Mouse (Mus musculus): ENCODE measurements around the gene Bahcc1.

Bahcc1 gene

DNA sequence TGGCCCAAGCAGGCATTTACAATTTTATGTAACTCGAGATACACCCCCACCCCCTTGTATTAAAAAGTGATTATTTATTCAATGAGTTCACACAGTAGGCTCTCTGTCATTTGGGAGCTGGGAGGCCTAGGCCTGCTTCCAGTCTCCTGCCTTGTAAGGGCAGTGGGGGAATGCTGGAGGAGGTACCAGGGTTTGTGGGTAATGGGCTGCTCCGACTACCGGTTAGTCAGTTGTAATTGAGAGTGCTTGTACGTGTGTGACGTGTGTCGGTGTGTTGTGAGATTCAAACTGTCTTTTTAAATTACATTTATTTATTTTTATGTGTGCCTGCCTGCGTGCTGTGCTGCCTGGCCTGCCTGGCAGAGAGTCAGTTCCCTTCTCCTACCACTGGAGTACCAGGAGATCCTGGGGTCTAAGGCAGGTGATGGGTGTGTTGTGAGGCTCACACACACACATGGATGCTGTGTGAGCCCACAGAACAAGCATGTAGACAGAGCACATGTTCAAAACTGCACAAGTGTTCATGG lies 3.8 kb upstream of the Bahcc1 start:
- peak; percentile 57 for DNase-seq (ENCODE audit: low read depth)

DNA sequence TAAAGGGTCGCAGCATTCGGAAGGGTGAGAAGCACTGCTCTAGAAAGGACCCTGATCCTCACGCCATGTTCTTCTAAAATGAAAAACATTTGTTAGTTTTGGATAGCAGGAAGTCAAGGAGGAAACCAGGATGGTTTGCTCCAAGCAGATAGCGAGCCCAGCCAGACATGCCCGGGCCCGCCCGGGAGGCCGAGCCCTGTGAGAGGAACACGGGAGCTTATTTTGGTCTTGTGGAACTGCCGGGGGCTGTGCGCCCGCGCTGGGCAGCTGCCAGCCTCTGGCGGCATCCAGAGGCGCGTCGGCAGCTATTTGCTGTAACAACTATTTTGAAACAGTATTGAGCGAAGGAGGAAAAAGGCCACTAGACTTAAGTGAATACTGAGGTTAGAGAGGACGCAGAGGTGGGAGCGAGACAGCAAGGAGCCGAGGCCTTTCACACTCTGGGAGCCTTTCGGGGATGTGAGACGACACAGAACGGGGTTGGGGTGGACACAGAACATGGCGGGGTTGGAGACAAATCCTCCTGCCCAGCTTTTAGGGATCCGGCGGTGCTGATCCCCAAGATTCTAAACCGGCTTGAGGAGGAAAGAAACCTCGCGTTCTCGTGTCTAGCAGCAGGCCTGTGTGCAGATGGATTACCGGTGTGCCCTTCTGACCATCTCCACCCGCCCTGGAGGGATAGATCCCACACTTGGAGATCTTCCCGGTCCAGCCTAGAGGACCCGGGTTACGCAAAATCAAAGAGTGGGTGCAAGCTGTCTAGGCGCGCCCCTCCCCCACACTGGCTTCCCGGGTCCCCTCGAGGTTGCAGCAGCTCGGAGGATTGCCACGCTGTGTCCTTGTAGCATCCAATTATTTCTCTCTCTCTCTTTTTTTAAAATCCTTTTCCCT lies 2.6 kb upstream of the Bahcc1 start:
- DNase-seq (ENCODE audit: low read depth): peak; percentile 94

DNA sequence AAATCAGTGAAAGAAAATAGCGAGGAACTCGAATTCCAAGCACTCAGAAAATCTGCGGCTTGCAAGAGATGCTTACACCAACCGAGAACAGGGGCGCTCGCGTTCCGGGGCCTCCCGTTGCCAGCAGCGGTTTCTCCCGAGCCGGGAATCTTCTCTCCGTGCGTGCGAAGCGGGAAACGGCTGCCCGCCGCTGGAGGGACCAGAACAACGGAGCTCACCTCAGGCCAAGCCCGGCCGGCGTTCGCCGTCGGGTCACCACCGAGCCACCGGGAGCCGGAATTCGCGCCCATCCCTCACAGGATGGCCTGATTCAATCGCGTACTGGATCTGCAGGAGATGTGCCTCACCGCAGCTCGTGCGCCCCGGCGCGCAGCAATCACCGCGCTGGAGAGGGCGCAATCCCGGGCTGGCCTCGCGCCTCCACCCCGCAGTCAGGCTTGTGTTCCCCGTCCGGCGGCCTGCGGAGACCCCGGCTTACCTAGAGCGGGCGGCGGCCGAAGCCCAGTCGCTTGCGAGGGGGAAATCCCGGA lies 1.8 kb upstream of the Bahcc1 start:
- no peak for DNase-seq (ENCODE audit: low read depth)

DNA sequence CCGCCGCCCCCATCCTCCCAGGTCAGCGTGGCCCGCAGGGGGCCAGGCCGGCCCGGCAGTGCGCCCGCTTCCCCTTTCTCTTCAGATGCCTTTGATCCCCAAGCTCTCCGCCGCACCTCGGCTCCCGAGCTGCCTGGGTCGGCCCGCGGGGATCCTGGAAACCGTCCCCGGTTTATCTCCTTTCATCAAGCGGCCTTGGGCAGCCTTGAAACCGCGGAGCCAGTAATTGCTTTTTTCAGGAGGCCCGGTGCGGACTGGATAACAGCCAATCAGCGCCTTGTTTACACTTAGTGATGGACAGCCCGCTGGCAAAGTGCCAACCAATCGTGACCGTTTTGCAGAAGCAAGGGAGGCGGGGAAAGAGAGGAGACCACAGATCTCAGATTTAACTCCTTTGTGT lies 1.4 kb upstream of the Bahcc1 start:
- DNase-seq (ENCODE audit: low read depth): peak; percentile 98

DNA sequence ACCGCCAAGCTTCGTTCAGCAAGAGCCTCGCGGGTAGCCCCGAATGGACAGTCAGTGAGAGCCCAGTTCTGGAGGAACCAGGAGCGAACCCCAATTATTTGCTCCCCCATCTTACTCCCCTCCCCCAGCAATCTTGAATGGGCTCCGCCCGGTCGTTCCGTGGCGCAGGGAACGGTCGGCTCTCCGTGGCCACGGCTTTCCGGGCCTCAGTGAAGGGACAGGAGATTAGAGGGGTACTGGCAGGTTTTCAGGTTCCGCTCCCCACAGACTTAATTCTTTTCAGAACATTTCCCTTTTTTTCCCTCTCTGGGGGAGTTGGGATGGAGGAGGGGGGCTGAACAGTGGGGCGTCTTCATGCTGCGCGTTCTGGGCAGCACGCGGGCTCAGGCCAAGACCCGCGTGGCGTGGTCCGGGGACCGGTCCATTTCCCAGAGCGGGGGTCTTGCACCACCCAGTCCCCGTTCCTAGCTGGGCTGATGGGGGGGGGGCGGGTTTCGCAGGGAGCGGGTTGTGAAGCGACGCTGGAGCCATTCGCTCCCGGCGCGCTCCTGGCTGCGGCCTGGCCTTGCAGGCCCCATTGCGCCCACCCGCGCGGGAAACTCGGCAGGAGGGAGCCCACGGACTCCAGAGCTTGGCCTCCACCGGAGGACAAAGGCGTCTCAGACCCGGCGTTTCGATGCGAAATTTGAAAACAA lies 841 bp downstream of the Bahcc1 start:
- DNase-seq (ENCODE audit: low read depth): no peak

DNA sequence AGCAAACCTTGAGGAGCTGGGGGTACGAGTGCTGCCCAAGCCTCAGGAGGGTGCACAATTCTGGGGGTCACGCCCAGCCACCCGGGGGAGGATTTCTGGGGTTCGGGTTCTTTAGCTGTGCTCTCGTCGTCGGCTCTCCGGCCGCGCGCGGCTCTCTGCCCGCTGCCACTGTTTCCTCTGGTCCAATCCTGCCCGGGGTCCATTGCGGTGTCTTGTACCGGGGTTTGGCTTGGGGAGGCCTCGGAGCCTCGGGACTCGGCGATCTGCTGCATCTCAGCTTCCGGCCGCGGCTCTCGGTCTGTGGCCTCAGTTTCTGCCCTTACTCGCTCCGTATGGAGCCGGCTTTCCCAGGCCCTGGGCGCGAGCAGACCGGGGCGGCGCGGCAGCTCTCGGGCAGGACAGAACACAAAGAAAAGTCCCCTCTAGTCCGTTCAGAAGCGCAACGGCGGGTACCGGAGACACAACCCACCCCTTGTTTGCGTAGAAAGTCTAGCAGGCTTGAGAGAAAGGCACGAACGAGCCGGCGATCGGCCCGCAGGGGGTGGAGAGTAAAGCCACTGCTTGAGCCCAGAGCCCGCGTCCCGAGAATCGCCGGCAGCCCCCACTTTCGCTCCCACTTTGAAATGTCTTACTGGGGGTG lies 1.5 kb downstream of the Bahcc1 start:
- no peak for DNase-seq (ENCODE audit: low read depth)

DNA sequence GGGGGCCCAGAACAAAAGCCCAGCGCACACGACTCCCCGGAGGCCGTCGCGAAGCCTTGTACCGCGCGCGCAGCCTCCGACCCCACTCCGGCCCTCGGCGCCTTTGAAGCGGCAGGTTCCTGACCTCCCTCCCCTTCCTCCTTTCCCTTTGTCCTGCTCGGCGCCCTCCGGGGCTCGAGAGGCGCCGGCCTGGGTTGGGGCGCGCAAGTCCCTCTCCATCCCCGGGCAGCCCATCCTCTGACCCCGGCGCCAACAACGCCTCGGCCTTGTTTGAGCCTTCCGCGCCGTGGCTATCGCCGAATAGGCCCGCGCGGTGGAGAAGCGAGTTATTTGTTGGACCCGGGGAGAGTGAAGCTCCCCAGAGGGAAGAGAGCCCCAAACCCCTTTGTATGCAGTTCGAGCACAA lies 2.0 kb downstream of the Bahcc1 start:
- DNase-seq (ENCODE audit: low read depth): no peak

DNA sequence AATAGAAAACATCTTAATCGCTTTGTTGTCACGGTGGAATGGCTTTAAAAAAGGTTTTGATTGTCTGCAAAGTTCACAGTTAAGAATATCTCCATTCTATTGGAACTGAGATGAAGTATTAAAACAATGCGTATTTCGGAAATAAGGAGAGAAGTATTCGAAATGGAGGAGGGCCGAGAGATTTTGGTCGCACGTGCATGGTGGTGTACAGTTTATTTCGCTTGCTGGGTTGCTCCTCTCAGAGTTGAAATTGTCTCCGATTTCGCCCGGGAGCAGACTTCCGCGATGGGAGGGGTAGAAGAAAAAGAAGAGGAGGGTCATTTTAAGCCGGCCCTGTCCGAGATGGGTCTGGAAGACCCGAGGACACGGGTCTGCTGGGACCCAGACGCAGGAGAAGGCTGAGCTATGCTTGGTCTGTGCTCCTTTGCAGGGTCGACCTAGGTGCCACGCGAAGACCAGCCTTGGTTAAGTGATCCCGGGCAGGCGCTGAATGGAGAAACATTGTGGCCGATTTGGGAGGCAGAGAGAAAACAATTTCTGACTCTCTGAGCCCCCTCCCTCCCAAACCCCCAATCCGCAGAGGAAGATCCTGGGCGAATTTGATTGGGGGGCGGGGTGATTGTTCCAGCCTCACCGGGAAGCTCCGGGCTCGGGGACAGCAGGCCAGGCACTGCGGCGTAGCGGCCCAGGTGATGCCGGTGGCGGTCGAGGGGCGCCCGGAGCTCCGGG lies 2.8 kb downstream of the Bahcc1 start:
- no peak for DNase-seq (ENCODE audit: low read depth)

DNA sequence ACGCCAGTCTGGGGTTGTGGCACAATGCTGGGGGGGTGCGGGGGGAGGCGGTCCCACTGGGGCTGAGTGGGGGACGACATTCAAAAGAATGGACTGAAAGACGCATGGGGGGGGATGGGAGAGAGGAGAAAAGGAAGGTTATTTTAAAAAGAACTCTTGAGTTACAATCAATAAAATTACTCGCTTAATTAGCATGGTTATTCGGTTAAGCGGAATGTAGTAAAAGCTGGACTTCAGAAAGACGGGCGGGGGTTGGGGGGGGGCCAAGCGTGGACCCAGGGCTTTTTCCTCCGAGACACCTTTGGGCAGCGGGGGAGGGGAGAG lies 3.3 kb downstream of the Bahcc1 start:
- no peak for DNase-seq (ENCODE audit: low read depth)

DNA sequence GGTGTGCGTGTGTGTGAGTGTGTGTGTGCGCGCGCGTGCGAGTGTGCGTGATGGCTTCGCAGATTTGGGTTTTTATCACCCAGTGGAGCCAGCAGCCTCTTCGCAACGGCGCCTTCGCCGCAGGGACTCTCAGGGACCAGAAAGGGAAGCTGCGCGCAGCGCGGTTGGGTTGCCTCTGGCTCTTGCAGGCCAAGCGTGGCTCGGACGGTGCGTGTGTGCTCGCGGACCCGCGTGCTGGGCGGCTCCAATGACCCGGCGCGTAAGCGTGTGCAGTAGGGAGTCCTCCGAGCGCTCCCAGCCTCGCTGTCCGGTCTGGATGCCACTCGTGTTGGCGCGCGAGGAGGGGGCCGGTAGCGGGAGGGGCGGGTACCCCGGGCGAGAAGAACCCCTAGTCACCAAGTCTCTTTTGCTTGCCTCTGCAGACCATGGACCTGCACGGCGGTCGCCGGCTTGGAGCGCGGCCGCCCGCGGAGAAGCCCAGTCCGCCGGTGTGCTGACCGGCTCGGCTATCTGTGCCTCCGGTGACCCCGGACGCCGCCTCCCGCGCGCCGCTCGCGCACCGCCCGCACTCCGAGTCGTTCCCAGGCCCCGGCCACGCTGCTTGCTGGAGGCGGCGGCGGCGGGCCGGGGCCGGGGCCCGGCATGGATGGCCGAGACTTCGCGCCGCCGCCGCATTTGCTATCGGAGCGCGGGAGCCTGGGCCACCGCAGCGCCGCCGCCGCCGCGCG lies 3.9 kb downstream of the Bahcc1 start:
- peak; percentile 23 for DNase-seq (ENCODE audit: low read depth)

DNA sequence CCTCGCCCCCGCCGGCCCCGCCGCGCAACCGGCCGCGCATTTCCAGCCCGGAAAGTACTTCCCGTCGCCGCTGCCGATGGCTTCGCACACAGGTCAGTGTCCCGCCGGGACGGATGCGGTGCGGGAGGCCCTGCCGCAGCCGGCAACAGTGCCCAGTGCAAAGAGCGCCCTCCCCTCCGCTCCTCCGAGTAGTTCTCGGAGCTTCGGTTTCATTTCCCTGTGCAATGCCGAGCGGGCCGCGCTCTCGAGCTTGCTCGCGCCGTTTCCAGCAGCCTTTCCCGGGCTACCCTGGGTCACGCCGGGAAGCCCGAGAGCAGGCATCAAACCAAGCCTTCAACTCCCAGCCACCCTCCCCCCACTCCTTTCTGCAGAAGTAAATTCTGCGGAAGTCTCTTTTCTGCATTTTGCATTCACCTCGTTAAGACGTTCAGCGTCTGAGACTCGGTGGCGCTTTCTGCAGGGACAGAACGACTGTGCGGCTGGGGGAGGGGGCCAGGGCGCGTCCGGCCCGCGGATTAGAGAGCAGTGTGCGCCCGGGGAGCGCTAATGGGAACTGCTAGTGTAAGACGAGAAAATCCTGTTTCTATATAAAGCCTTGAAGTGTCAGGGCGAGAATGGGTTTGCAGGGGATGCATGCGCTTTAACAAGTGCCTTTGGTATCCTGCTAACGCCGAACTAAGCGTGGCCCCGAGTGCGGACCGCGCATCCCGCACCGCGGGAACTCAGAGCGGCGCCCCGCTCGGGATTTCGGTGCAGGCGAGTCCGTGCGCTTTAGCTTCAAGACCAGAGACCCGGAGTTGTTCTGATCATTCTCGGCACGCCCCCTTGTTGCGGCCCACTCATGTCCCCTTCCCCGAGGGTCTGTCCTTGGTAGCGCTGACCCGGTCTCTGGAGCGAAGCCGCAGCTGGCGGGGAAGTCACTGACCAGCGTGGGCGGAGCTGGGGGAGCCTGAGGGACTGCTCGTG lies 4.7 kb downstream of the Bahcc1 start:
- DNase-seq (ENCODE audit: low read depth): no peak

DNA sequence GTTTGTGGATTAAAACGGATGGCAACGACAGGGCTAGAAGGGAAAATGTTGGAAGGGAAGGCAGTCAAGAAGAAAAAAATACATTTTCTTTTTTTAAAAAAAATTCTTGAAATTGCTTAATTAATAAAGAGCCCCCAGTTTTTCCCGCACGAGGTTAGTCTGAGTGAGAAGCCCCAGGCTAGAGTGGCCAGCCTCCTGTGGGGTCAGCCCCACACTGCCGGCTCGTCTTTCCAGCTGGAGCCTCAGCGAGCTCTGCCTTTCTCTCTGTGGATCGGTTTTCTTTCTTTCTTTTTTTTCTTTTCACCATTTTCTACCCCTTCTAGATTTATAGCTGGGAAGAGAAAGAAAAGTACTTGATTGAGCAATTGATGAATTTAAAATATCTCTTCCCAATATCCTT lies 5.6 kb downstream of the Bahcc1 start:
- no peak for DNase-seq (ENCODE audit: low read depth)

DNA sequence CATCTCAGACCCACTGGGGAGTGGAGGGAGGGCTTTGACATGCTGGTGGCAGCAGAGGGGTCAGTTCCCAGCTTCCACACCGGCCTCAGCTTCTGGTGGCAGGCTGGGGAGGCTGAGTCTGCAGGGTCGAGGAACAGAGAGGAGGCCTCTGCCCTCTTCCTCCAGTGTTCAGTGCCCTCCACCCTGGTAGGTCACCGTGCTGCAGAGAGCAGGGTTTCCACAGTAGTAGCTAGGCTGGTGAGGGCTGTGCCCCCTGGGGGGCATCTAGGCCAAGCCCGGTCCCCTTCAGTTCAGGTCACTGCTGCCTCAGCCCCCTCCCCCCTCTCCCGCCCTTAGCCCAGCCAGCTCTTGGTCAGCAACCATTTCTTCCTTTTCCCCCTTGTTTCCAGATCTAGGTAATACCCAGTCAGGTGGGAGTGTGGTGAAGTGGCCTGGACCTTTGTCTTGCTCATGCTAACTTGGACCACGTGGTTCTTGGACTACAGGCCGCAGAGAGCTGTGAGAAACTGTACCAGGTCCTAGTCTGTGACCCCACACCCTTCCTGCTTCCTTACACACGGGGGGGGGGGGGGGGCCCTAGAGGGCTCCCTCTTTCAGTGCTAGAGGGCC lies 6.1 kb downstream of the Bahcc1 start:
- DNase-seq (ENCODE audit: low read depth): peak; percentile 46

DNA sequence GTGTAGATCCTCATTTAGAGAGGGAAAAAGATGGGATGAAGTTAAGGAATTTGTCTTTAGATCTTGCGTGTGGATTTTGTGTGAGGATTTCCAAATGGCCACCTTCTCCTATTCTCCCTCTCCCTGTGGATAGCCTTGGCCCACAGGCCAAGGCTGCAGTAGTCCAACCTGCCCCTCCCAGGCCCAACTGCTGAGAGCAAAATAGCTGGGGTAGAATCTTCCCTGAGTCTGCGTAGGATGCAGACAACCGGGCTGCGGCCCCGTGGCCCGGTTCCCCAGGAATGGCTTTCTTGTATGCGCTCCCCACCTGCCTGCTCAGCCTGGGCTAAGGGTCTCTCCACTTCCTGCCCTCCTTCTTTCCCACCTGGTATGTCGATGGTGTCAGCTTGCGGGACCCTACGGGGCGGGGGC lies 6.8 kb downstream of the Bahcc1 start:
- DNase-seq (ENCODE audit: low read depth): no peak

DNA sequence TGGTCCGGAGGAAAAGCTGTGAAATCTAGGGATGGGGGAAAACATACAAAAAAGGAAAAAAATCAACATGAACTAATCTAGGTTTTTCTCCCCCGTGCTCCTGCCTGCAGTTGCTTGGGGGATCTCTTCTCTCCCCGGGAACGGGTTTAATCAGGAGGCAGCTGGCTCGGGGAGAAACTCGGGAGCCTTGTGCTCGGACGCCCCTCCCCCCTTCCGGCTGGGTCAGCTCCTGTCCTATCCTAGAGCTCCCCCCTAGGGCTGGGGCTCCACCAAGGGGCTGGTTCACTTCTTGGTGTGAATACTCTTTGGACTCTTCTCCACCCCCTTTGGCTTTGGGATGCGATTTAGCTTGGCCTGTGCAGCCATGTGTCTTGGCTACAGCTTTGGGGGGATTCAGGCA lies 7.5 kb downstream of the Bahcc1 start:
- DNase-seq (ENCODE audit: low read depth): peak; percentile 82

DNA sequence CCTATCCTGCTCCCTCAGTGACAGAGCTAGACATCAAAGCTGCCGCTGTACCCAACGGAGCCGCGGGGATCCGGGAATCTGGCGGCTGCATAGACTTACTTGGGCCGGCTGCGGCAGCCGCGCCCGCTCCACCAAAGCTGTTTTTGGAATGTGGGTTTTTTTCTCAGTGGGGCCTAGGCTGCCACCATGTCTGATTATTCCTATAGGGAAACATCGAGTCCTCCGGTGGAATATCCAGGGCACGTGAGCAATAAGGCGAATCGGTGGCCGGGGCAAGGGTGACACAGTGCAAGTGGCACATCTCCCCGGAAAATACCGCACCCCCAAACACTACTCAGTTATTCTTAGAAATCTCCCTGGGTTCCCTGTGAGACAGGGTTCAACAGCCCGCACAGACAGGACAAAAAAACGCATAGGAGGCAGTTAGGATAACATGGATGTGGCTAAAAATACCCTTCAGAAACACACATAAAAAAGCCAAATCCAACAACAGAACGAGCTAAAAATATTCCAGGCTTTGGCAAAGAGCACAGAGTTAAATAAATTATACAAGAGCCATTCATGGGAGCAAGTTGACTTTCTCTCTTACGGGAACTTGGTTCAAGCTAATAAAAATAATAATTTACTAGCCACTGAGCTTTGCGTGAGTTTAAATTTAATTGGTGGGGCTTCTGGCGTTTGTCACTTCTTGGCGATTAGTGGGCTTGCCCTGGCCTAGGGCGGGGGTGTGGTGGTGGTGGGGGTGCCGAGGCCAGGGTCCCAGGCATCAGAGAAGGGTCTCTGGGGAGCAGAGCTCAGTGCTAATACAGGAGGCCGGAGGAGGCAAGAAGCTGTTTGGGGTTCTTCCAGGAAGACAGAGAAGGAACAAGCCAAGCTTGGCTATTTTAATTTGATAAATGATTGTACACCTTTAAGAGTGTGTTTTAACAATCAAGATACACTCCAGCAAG lies 8.5 kb downstream of the Bahcc1 start:
- peak; percentile 60 for DNase-seq (ENCODE audit: low read depth)

DNA sequence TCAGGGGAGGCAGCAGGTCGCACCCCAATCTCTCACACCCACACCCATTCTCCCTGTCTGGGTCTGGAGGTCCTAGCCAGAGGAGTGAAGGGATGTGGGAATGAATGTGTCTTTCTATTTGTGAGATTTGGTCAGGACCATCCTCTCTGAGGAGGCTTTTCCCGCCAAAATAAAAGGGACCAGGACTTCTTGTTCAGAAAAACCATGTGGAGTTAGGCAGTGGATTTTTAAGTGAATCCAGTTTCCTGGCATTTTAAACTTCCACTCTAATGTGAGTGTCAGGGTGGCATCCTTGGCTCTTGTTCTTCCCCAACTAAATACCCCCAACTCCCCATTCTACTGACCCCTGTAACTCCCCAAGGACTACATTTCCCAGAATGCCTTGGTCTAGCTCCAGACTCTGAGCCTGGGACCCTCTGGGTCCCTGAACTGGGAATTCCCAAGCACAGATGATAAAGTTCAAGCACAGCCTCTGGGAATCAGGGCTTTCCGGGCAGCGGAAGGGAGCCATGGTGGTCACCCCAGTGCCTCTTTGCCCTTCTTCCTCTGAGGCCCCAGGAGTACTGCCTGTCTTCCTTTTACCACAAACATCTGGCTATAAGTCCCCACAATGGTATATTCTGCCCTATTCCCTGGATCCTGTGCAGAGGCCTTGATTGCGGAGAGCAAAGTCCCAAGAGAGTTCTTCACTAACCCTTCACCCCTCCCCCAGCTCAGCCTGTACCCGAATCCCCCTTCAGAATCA lies 9.4 kb downstream of the Bahcc1 start:
- DNase-seq (ENCODE audit: low read depth): no peak

All from fibroblast of lung, adult 2 months (primary cell).